ENCODE assay signal across 9 mouse cellular contexts in the genomic region with DNA sequence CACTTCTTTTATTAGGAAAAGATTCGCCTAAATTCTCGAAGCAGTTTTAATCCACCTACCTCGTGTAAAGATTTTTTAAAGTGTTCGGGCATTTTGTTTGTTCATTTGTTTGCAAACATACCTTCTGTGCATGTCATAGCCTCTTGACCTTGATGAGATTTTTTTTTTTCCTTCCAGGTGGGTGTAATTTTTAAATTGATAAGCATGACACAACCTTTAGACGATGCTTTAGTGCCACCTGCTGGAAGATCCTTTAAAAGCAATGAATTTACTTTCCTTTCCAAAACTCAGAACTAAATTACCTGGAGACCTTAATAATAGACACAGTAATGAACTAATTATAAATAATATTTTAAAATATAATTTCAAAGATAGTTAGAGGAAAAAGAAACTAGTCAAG.
A peak's percentile ranks its signal among the peaks of the same experiment; 100 is the strongest.
DNase-seq lines count a peak whose midpoint lies in the region; ATAC-seq and TF ChIP-seq lines count a peak whose summit lies in the region.
"Had no signal": no experiment of that assay in that cellular context is flagged by ENCODE, and none has a peak within 500 bp of the region (broad histone marks: within the 10 kb centered on the region; RNA-seq: fewer than 3 reads in every experiment).

No protein-coding gene starts in this region.

- H3K4me3 ChIP-seq in lung, postnatal 0 days (ENCODE audit: low read depth, low read length), result no peak overlapping the region
- H3K4me3 ChIP-seq: liver, embryonic 15.5 days had no signal

- no peak overlapping the region for H3K9ac ChIP-seq in lung, postnatal 0 days (replicated peaks; ENCODE audit: low read depth)
- H3K9ac ChIP-seq: liver, embryonic 15.5 days had no signal

- no peaks in the 10 kb centered on the region for H3K9me3 ChIP-seq in lung, postnatal 0 days (ENCODE audit: low read length)
- H3K9me3 ChIP-seq: liver, embryonic 15.5 days had no signal

- TF ChIP-seq CTCF in lung, postnatal 0 days (IDR thresholded peaks at IDR 0.05), result peak; percentile 64

- intact Hi-C loops in heart, postnatal 10 days (cut with DNase I), result loop anchor here (1.0 kb wide), 1 partner anchor 1181 kb away; no protein-coding TSS in a partner anchor

- H3K27me3 ChIP-seq in lung, postnatal 0 days (replicated peaks; ENCODE audit: insufficient read depth, low read length), result no peaks in the 10 kb centered on the region
- H3K27me3 ChIP-seq: liver, embryonic 15.5 days had no signal

- no peak overlapping the region for H3K27ac ChIP-seq in lung, postnatal 0 days (ENCODE audit: low read length)
- H3K27ac ChIP-seq: liver, embryonic 15.5 days had no signal

- no peaks in the 10 kb centered on the region for H3K36me3 ChIP-seq in lung, postnatal 0 days (ENCODE audit: insufficient read depth, low read length)
- H3K36me3 ChIP-seq: liver, embryonic 15.5 days had no signal

- 48% methylated on average over 5 of the region's 5 CpGs for WGBS in lung, postnatal 0 days

- H3K4me2 ChIP-seq in lung, postnatal 0 days (replicated peaks; ENCODE audit: low read depth, low read length), result no peak overlapping the region
- H3K4me2 ChIP-seq: liver, embryonic 15.5 days had no signal

- H3K4me1 ChIP-seq in lung, postnatal 0 days (ENCODE audit: insufficient read depth, low read depth, low read length), result no peaks in the 10 kb centered on the region
- H3K4me1 ChIP-seq: liver, embryonic 15.5 days had no signal

- DNase-seq in heart, postnatal 10 days, result peak; percentile 6 to 49
- DNase-seq in heart, adult 11 months, result no peak
- peak; percentile 20 for DNase-seq in lung, postnatal 0 days (ENCODE audit: low spot score)
- no peak for DNase-seq in lung, adult 18-20 months
- DNase-seq in cerebellum, postnatal 10 days, result peak; percentile 69 to 86
- DNase-seq in retina, embryonic 14.5 days (ENCODE audit: low spot score), result peak; percentile 77
- no peak for DNase-seq in yolk sac, embryonic 10.5 days (ENCODE audit: low spot score)
- DNase-seq in B cell, adult 2 months, result no peak

- no peak for ATAC-seq in lung, postnatal 0 days

- no peak for TF ChIP-seq EP300 in lung, postnatal 0 days (IDR thresholded peaks at IDR 0.05)

Comparison
In these comparisons a context has a peak if more than half of its experiments do, and no peak if none do; other contexts are left out.
1. DNase-seq: peak in heart, postnatal 10 days (2 of 2), lung, postnatal 0 days (single experiment), cerebellum, postnatal 10 days (2 of 2) and retina, embryonic 14.5 days (single experiment); none in heart, adult 11 months (single experiment), lung, adult 18-20 months (0 of 2), yolk sac, embryonic 10.5 days (single experiment) and B cell, adult 2 months (0 of 2).